Mouse (Mus musculus) MEL (cell line): ENCODE measurements at regions not wholly inside any gene's neighbourhood (a gene's known extent, or its start where the extent isn't known, plus 50 kb on each side); places are given as distances from the start of the nearest gene placed in this dataset.

Experiments used
- DNase-seq: peaks from one replicate; pipeline ENCODE4 v3.0.0; 2011; ENCODE audit warnings: low read depth, low spot score
- H3K27ac ChIP-seq: 2 replicates; pipeline ENCODE4 v1.5.1; 2012; ENCODE audit warnings: low read depth, mild to moderate bottlenecking, control low read depth, low read length, moderate library complexity; ENCODE audit not compliant: control insufficient read depth
- H3K27me3 ChIP-seq, 2 experiments: fragments of 150-350 bp in 1 of 2; sonication (generic) in 1 of 2; 2 replicates each; pipeline ENCODE4 v1.6.1; 2012; ENCODE audit warnings: low read length in 2 of 2, mild to moderate bottlenecking in 2 of 2, improper control_type of control experiment in 1 of 2, moderate library complexity in 1 of 2; ENCODE audit not compliant: insufficient read depth in 2 of 2, control insufficient read depth in 1 of 2
- H3K36me3 ChIP-seq, 2 experiments: 2 replicates each; pipeline ENCODE4 v1.6.1; 2012 to 2014; ENCODE audit warnings: low read length in 2 of 2, improper control_type of control experiment in 1 of 2, inconsistent platforms in 1 of 2, mild to moderate bottlenecking in 1 of 2; ENCODE audit not compliant: insufficient read depth in 2 of 2, control insufficient read depth in 1 of 2
- H3K4me1 ChIP-seq, 2 experiments: fragments of 150-350 bp in 1 of 2; sonication (generic) in 1 of 2; 2 replicates each; pipeline ENCODE4 v1.6.1; 2012; ENCODE audit warnings: low read length in 2 of 2, improper control_type of control experiment in 1 of 2, mild to moderate bottlenecking in 1 of 2; ENCODE audit not compliant: insufficient read depth in 2 of 2, control insufficient read depth in 1 of 2
- H3K4me3 ChIP-seq, 2 experiments: fragments of 150-350 bp in 1 of 2; sonication (generic) in 1 of 2; 2 replicates each; pipeline ENCODE4 v1.5.1; 2012; ENCODE audit warnings: low read depth in 2 of 2, low read length in 2 of 2, mild to moderate bottlenecking in 2 of 2, moderate library complexity in 2 of 2, control low read depth in 1 of 2, improper control_type of control experiment in 1 of 2; ENCODE audit not compliant: control insufficient read depth in 1 of 2, insufficient read depth in 1 of 2
- H3K79me2 ChIP-seq: 2 replicates; pipeline ENCODE4 v1.6.1; 2012; ENCODE audit warnings: mild to moderate bottlenecking, low read length, moderate library complexity; ENCODE audit not compliant: control insufficient read depth, poor library complexity, insufficient read depth
- H3K9ac ChIP-seq: 2 replicates; pipeline ENCODE4 v1.6.1; 2012; ENCODE audit warnings: low read depth, mild to moderate bottlenecking, control low read depth, low read length, moderate library complexity; ENCODE audit not compliant: control insufficient read depth, poor library complexity, severe bottlenecking
- H3K9me3 ChIP-seq: fragments of 150-350 bp; sonication (generic); replicated peaks from 2 replicates; pipeline ENCODE4 v1.6.1; 2012; ENCODE audit warnings: mild to moderate bottlenecking, low read length, improper control_type of control experiment, moderate library complexity; ENCODE audit not compliant: insufficient read depth
- JUND ChIP-seq: IDR thresholded peaks from 2 replicates; pipeline ENCODE4 v1.6.1; 2011; ENCODE audit warnings: low read depth, mild to moderate bottlenecking, improper control_type of control experiment, low read length
- MAFK ChIP-seq: IDR thresholded peaks from 2 replicates; pipeline ENCODE4 v1.6.1; 2011; ENCODE audit warnings: low read depth, mild to moderate bottlenecking, low read length, improper control_type of control experiment, borderline replicate concordance
- MEF2A ChIP-seq: IDR thresholded peaks from 2 replicates; pipeline ENCODE4 v1.6.1; 2014; ENCODE audit warnings: low read depth, mild to moderate bottlenecking, inconsistent platforms, low read length, improper control_type of control experiment; ENCODE audit not compliant: poor library complexity, insufficient replicate concordance, severe bottlenecking; ENCODE audit errors: extremely low read depth
- MXI1 ChIP-seq: IDR thresholded peaks from 2 replicates; pipeline ENCODE4 v1.6.1; 2011; ENCODE audit warnings: mild to moderate bottlenecking, low read depth, low read length, improper control_type of control experiment
- NRF1 ChIP-seq: IDR thresholded peaks from 2 replicates; pipeline ENCODE4 v1.6.1; 2014; ENCODE audit warnings: low read depth, mild to moderate bottlenecking, inconsistent platforms, low read length, improper control_type of control experiment, moderate library complexity; ENCODE audit not compliant: poor library complexity, insufficient read depth, severe bottlenecking
- POLR2A ChIP-seq, 2 experiments: IDR thresholded peaks; 2 replicates each; pipeline ENCODE4 v1.6.1; 2011 to 2012; ENCODE audit warnings: low read length in 2 of 2, mild to moderate bottlenecking in 2 of 2, control low read depth in 1 of 2, improper control_type of control experiment in 1 of 2, low read depth in 1 of 2, moderate library complexity in 1 of 2; ENCODE audit not compliant: control insufficient read depth in 1 of 2, insufficient read depth in 1 of 2, poor library complexity in 1 of 2
- POLR2AphosphoS2 ChIP-seq: IDR thresholded peaks from 2 replicates; pipeline ENCODE4 v1.6.1; 2011; ENCODE audit warnings: low read length, improper control_type of control experiment
- POLR2AphosphoS5 ChIP-seq: IDR thresholded peaks from 2 replicates; pipeline ENCODE4 v1.6.1; 2012; ENCODE audit warnings: low read depth, borderline replicate concordance, mild to moderate bottlenecking, inconsistent platforms, low read length, moderate library complexity, mixed read lengths
- RCOR1 ChIP-seq: IDR thresholded peaks from 2 replicates; pipeline ENCODE4 v1.6.1; 2012; ENCODE audit warnings: low read depth, mild to moderate bottlenecking, inconsistent platforms, low read length, improper control_type of control experiment
- SIN3A ChIP-seq: IDR thresholded peaks from 2 replicates; pipeline ENCODE4 v1.6.1; 2012; ENCODE audit warnings: low read length, improper control_type of control experiment, inconsistent platforms
- SMC3 ChIP-seq: IDR thresholded peaks from 2 replicates; pipeline ENCODE4 v1.6.1; 2011; ENCODE audit warnings: low read depth, low read length, improper control_type of control experiment
- TAL1 ChIP-seq: IDR thresholded peaks from 2 replicates; pipeline ENCODE4 v1.6.1; 2012; ENCODE audit warnings: mild to moderate bottlenecking, inconsistent platforms, low read length, moderate library complexity, mixed read lengths
- TBP ChIP-seq: IDR thresholded peaks from 2 replicates; pipeline ENCODE4 v1.8.0; 2011; ENCODE audit warnings: low read depth, low read length, improper control_type of control experiment
- TCF12 ChIP-seq: IDR thresholded peaks from 2 replicates; pipeline ENCODE4 v1.6.1; 2014; ENCODE audit warnings: low read depth, mild to moderate bottlenecking, inconsistent platforms, low read length, improper control_type of control experiment, moderate library complexity
- UBTF ChIP-seq: IDR thresholded peaks from 2 replicates; pipeline ENCODE4 v1.6.1; 2012; ENCODE audit warnings: low read depth, mild to moderate bottlenecking, inconsistent platforms, low read length, improper control_type of control experiment, moderate library complexity, borderline replicate concordance; ENCODE audit not compliant: insufficient read depth
- USF2 ChIP-seq, 2 experiments: IDR thresholded peaks; 2 replicates each; pipeline ENCODE4 v1.6.1; 2011 to 2012; ENCODE audit warnings: improper control_type of control experiment in 2 of 2, low read length in 2 of 2, borderline replicate concordance in 1 of 2, inconsistent platforms in 1 of 2, low read depth in 1 of 2, mild to moderate bottlenecking in 1 of 2; ENCODE audit not compliant: insufficient read depth in 1 of 2
- ZC3H11A ChIP-seq: IDR thresholded peaks from 2 replicates; pipeline ENCODE4 v1.6.1; 2012; ENCODE audit warnings: low read depth, mild to moderate bottlenecking, inconsistent platforms, low read length, improper control_type of control experiment
- ZMIZ1 ChIP-seq: IDR thresholded peaks from 2 replicates; pipeline ENCODE4 v1.6.1; 2012; ENCODE audit warnings: low read depth, mild to moderate bottlenecking, inconsistent platforms, low read length, improper control_type of control experiment, moderate library complexity

GRCm38 (mm10) chr11:17853246-17853804 lies 100.3 kb downstream of the Etaa1 start:
- no peak overlapping the region for H3K4me3 ChIP-seq
- no peak for DNase-seq
- H3K4me1 ChIP-seq: no peaks in the 10 kb centered on the region
- TF ChIP-seq RCOR1 (no peak), USF2 (IDR thresholded peaks at IDR 0.05; ENCODE audit: borderline replicate concordance in 1 of 2, insufficient read depth in 1 of 2, low read depth in 1 of 2, low read length in 2 of 2) (no peak), TCF12 (no peak), MEF2A (no peak)
- TF ChIP-seq, all 39 proteins: peak for 0
- H3K27ac ChIP-seq: no peak overlapping the region
- H3K9ac ChIP-seq: no peak overlapping the region
- H3K79me2 ChIP-seq: no peaks in the 10 kb centered on the region
- H3K27me3 ChIP-seq: no peaks in the 10 kb centered on the region
- no peaks in the 10 kb centered on the region for H3K36me3 ChIP-seq
- H3K9me3 ChIP-seq: no peaks in the 10 kb centered on the region

DNA sequence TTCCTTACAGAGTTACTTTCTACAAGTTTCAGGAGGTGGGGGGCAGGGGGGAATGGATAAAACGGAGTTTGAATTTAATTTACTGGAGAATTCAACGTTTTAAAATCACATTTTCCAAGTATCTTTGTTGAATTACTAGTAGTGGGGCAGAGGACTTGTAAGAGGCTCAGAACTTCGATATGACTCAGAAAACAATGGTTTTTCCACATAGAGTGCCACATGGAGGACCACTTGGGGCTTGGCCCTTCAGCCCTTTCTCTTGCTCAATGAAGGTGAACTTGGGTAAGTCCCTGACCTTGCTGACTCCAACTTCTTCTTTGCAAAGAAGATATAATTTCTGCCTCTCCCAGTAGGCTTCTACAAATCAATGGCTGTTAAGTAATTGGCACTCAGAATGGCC lies 99.8 kb downstream of the Etaa1 start:
- H3K4me3 ChIP-seq: no peak overlapping the region
- no peaks in the 10 kb centered on the region for H3K79me2 ChIP-seq
- H3K36me3 ChIP-seq: no peaks in the 10 kb centered on the region
- no peak overlapping the region for H3K27ac ChIP-seq
- H3K9me3 ChIP-seq: no peaks in the 10 kb centered on the region
- H3K27me3 ChIP-seq: no peaks in the 10 kb centered on the region
- no peaks in the 10 kb centered on the region for H3K4me1 ChIP-seq
- H3K9ac ChIP-seq: no peak overlapping the region
- TF ChIP-seq MAFK (no peak), TAL1 (no peak), SMC3 (no peak), POLR2AphosphoS5 (no peak), MXI1 (no peak), ZC3H11A (no peak), POLR2A (IDR thresholded peaks at IDR 0.05; ENCODE audit: control insufficient read depth in 1 of 2, insufficient read depth in 1 of 2, low read depth in 1 of 2, low read length in 2 of 2, poor library complexity in 1 of 2) (no peak), UBTF (no peak), POLR2AphosphoS2 (no peak), MEF2A (no peak), JUND (no peak), NRF1 (no peak), ZMIZ1 (no peak), SIN3A (no peak), TBP (no peak)
- no peak for DNase-seq
